Mouse (Mus musculus): Measurements from ENCODE around the gene Fut11. TPM values are rescaled to one million over a fixed set of nuclear protein-coding genes. Genes with fewer than 3 reads are reported as not detected.

Fut11 gene
- 10 to 100 TPM; 15.1 to 16.4 TPM for total RNA-seq (2021)

DNA sequence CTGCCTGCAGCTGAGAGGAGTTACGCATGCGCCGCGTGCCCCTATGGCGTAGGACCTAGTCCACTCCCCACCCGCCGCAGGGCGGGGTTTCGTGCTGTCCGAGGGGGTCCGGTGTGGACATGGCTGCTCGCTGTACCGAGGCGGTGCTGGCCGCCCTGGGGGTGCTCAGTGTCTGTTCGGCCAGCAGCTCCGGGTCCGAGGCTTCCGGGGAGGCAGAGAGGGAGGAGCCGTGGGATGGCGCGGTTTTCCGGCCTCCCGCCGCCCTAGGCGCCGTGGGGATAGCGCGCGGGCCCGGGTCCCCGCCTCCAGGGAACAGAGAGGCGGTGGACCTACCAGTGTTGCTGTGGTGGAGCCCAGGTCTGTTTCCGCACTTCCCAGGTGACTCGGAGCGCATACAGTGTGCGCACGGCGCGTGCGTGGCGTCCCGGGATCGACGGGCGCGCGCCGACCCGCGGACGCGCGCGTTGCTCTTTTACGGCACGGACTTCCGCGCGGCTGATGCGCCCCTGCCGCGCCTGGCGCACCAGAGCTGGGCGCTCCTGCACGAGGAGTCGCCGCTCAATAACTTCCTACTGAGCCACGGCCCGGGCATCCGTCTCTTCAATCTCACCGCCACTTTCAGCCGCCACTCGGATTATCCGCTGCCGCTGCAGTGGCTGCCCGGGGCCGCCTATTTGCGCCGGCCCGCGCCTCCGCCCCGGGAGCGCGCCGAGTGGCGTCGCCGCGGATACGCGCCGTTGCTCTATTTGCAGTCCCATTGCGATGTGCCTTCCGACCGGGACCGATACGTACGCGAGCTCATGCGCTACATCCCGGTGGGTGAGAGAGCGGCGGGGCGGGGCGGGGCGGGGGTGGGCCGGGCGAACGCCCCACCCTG, at the start of gene Fut11:
Fut11 (plus strand) TSS at position 85 of the 877 bp plus-strand sequence.
- DNase-seq, result peak; percentile 80 to 86

DNA sequence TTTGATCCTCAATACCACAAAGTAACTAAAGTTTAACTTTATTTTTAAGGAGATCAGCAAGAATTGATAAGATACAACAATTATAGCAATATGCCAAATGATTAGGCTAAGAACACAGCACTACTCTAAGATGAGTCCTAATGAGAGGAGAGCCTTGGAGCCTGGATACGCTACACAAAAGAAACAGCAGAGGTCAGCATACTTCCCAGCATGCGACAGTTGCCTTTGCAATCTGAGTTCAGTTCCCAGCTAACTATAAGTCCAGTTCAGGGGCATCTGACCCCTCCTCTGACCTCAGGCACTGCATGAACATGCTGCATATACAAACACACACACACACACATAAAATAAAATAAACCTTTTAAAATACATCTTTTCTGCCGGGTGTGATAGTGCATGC, 49.2 kb upstream of the Fut11 start:
- DNase-seq, result no peak

DNA sequence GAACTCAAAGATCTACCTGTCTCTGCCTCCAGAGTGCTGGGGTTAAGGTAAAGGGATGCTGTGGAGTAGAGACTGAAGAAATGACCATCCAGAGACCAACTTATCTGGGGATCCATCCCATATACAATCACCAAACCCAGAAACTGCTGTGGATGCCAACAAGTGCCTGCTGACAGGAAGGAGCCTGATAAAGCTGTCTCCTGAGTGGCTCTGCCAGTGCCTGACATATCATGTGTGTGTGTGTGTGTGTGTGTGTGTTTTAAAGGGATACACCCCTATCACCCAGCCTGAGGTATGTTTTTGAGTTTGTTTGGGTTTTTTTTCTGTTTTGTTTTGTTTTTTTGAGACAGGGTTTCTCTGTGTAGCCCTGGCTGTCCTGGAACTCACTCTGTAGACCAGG, 48.4 kb upstream of the Fut11 start:
- DNase-seq, result no peak

DNA sequence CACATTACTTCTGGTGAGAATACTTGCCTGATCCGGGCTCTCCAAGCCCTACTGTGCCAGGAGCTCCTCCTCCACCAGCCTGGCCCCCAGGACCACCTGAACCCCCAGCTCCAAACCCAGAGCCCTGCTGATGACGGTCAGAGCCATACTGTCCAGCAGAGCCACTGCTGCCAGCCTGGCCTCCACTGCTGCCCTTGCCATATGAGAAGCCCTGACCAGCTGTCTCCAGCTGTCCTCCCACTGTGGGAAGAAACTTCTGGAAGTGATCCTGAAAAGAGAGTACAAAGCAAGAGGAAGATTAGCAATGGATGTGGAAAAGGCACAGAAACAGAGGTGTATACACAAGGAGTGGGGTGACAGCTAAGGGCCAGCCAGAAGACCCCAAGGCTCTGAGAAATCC, 43.8 kb upstream of the Fut11 start:
- no peak for DNase-seq

DNA sequence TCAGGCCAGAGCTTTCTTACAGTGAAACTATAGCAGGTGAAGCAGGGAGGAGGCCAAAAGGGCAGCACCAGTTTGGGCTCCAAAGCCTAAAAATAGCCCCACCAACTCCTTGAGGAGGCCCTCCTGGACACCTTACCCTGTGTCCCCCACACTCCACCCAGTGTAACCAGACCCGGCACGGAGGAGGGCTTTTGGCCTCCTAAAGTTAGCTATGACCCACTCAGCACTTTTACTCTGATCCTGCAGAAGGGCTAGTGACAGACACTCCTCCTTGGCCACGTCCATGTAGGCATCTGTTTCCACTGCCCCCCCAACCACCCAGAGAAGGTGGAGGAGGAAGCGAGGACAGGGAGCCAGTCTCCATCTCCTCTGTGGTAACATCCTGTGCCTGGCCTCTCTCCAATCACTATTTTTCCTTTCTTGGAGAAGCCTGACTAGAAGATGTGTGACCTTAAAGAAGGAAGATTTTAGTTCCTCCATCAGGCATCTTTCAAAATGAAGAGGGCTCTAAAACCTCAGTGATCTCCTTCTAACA, 43.0 kb upstream of the Fut11 start:
- no peak for DNase-seq

DNA sequence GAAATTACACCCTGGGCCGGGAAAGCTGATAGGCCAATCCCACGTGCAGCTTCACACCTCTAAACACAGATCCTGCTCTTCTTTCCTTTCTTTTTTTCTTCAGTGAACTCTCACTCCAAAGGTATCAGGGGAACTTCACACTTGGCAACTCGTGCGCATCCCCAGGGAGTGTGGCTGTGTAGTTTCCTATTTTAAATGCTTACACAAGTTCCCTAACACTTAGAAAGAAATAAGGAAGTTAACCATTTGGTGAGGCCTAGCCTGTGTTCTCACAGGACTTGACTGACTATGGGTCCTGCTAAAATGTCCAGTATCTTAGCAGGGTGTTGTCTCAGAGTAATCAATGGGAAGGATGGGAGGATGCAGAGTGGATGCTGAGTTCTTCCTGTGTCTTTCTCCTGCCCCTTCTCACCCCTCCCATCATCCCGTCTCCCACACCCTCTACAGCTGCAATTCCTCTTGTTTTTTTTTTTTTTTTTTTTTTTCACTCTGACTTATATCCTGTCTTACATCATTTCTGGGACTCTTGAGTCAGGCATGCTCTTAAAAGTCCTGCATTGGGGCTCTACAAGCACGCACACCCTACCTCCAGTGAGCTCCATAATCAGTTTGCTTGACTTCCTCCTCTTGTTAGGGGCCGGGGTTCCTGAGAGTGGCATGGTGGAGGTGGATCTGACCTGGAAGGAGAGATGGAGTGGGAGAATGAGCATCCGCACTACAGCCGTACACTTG, 39.9 kb upstream of the Fut11 start:
- DNase-seq, result no peak

- DNase-seq, result no peak
Observed at GRCm38 (mm10) chr14:20655731-20656130, 39.0 kb upstream of the Fut11 start.

DNA sequence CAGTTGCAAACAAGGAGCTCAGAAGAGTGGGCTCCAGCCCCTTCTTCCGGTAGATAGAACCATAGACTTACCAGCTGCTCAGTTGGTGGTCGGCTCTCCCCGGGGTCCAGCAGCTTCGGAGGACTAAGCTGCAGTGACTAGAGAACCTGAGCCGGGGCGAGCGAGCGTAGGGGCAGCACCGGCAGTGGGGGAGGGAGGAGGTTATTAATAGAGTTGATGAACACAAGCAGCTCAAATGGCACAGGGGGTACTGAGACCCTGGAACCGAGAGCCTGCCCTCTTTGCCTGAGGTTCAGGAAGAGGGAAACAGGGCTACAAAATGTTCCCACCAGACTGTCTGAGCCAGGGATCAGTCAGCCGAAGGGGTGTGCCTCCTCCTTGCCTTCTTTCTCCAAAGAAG, 38.4 kb upstream of the Fut11 start, which contains the start of gene Myoz1:
Myoz1 (minus strand) TSS at position 180 of the 400 bp plus-strand sequence.
- no peak for DNase-seq

DNA sequence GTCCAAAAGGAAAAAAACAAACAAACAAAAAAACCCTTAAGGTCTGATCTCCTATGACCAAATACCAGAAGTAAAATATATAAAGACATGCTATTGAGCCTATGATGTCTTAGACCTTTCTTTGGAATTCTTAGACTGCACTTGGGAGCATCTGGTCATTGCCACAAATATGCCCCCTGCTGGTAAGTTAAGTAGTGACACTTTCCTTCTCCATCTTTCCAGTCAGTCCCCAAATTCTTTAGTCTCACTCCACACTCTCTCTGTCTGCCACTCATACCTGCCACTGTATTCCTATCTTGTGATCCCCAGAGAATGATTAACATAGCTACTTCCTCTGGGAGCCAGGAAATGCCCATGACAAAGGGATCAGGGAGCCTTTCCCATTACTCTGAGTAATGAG, 36.4 kb upstream of the Fut11 start:
- DNase-seq, result peak in 1 of 2 experiments; percentile 34

GRCm38 (mm10) chr14:20658902-20659301, 35.9 kb upstream of the Fut11 start:
- no peak for DNase-seq

GRCm38 (mm10) chr14:20659687-20660086, 35.1 kb upstream of the Fut11 start:
- DNase-seq, result no peak

DNA sequence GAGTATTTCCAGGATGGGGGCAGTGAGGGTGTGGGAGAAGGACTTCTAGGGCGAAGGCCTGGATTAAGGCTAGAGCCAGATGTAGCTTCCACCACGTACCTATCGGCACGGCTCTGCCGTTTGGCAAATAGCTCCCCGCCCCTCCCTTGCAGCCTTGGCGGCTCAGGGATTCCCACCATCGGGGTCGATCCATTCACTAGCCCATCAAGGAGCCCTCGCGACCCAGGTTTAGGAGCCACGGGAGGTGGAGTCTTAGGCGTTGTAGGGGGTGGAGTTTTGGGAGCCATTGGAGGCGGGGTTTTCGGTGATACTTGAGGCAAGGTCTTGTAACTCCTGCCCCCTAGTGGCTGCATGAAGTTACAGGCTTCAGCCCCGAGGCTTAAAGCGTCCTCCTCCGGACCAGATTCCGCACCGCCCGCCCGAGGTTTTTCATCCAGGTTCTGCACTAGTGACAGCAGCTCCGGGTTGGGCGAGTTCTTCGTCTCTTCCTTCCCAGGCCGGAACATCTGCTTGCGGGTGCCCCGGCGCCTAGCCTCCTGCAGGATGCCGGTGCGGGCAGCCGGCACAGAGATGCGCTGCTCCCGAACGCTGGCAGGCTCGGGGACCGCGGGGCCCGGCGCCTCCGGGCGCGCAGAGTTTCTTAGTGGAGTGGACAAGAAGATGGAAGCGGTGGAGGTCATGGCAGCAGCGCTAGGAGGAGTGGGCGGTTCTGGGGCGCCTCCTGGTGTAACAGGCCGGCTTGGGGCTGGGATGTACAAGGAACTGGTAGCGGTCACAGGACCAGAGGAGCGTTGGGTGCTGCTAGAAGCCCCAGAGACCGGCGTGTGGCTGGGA, 33.7 kb upstream of the Fut11 start:
- peak; percentile 91 to 92 for DNase-seq

- peak in 1 of 2 experiments; percentile 23 for DNase-seq
Observed at GRCm38 (mm10) chr14:20661661-20662331, 33.0 kb upstream of the Fut11 start.

- no peak for DNase-seq
Observed at GRCm38 (mm10) chr14:20662740-20663139, 32.0 kb upstream of the Fut11 start.

DNA sequence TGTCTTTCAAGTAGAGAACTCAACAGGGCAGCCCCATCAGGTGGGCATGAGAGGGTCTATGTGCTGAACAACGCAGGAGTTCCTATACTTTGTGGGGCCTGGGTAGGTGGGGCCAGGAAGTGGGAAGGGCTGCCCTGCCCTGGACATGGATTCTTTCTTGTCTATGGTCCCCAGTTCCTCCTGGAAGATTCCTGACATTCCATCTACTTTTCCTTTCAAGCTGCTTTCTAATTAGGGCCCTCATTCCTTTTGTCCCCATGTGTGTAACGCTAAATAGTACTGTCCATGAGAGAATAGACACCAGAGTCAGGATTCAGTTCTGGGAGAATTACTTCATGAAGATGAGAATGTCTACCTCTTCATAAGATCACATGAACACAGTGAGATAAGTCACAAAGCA, 31.2 kb upstream of the Fut11 start:
- no peak for DNase-seq

DNA sequence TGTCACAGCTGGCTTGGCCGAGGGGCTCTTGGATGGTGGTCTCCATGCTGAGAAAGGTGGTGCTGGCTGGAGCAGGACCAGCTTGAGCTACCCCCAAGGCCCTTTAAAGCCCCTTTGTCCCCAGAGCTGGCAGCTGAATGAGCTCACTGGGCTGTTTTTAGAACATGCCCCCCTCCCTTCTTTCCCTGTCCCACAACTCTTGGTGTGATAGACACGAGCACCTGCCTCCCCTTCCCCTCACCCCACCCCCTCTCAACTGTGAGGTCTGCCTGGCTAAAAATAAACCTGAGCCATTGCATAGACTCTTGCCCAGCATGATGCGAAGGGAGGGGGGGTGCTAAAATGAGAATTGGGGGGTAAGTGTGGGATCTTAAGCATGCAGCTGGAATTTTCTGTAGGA, 30.3 kb upstream of the Fut11 start:
- DNase-seq, result no peak

DNA sequence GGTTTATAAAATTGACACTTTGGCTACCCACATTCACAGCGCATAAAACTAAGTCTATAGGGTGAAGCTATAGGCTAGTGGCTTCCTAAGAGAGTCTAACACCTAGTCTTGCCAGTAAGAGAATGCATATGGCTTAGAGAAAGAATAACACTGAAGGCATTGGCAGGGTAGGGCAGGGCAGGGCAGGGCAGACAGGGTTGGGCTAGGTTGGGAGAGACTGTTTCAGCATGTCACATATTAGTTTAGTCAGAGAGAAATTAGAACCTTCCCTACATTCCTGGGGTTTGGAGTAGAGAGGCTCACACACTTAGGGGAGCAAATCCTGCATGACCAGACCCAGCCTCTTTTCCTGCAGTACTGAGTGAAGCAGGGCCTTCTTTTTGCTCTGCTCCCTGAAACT, 27.3 kb upstream of the Fut11 start:
- DNase-seq, result no peak

DNA sequence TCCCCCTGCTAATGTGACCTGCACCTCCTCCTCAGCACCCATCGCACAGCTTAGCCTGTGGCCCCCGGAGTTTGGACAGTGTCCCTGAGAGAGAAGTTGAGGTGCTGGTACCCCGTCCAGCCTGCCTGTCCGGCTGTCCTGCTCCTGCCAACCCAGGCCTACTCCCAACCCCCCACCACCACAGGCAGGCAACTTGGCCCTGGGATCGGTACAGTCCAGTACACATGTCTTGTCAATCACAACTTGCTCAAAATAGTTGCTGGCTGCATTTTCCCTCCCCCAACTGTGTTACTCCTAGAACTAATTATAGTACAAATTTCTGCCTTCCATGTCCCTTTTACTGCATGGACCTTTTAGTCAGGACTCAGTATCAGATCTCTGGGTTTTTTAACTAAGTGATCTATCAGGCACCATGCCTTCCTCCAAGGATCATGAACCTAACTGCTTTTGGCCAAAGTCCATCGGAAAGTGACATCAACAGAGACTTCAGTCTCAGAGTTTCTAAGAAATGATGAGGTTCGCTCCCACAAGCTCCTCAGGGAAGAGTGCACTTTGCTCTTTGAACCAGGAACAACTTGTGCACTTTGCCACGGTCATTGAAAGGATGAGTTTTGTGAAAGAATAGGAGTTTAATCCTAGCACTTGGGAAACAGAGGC, 26.5 kb upstream of the Fut11 start, which contains the start of gene Synpo2l:
Synpo2l (minus strand) TSS at position 201 of the 657 bp plus-strand sequence.
- no peak for DNase-seq

- DNase-seq, result no peak
Observed at GRCm38 (mm10) chr14:20672990-20673389, 21.8 kb upstream of the Fut11 start.

- DNase-seq, result peak in 1 of 2 experiments; percentile 44
Observed at GRCm38 (mm10) chr14:20673735-20674063, 21.1 kb upstream of the Fut11 start.
